Mouse (Mus musculus) testis, adult 2 months (tissue): ENCODE results near the gene Zfp326.

Experiments used
- CTCF ChIP-seq: fragments of 200-500 bp; IDR thresholded peaks from 2 replicates; pipeline ENCODE4 v1.5.1; 2012; ENCODE audit warnings: low read depth, mild to moderate bottlenecking, inconsistent platforms, low read length, moderate library complexity; ENCODE audit not compliant: control insufficient read depth, insufficient read depth, insufficient replicate concordance
- POLR2A ChIP-seq: fragments of 200-500 bp; IDR thresholded peaks from 2 replicates; pipeline ENCODE4 v1.6.1; 2012; ENCODE audit warnings: low read depth, mild to moderate bottlenecking, inconsistent platforms, low read length, moderate library complexity; ENCODE audit not compliant: control insufficient read depth

GRCm38 (mm10) chr5:105922818-105923487, 46.6 kb downstream of the Zfp326 start:
- TF ChIP-seq CTCF (no peak), POLR2A (no peak)
